Mouse (Mus musculus): Measurements from ENCODE around the gene Mecp2. TPM values are rescaled to one million over a fixed set of nuclear protein-coding genes. Genes with fewer than 3 reads are reported as not detected.

Gene Mecp2
- polyA plus RNA-seq, 1 experiment: 9.2 TPM

GRCm38 (mm10) chrX:74023188-74024049 lies 111.7 kb downstream of the Mecp2 start, which contains the start of gene Irak1:
Gene Irak1, minus strand, starts transcription at chrX:74023918.
- peaks cover 3% of the 10 kb centered on the region for H3K36me3 ChIP-seq (ENCODE audit: control insufficient read depth, insufficient read depth)
- peak; percentile 14 for TF ChIP-seq POLR2AphosphoS2 (IDR thresholded peaks at IDR 0.05; ENCODE audit: insufficient read length, low read depth)
- no peak for TF ChIP-seq MYOD1 (IDR thresholded peaks at IDR 0.05; ENCODE audit: control insufficient read depth in 1 of 3, insufficient read length in 2 of 3, low read depth in 2 of 3)
- TF ChIP-seq POLR2A (IDR thresholded peaks at IDR 0.05; ENCODE audit: insufficient read length, low read depth): peak; percentile 43
- peak within 1 kb of the TSS; percentile 39 for H3K4me3 ChIP-seq
- H3ac ChIP-seq (ENCODE audit: control insufficient read depth, insufficient read length): peak within 1 kb of the TSS; percentile 28
- no peaks in the 10 kb centered on the region for H3K79me2 ChIP-seq (ENCODE audit: control insufficient read depth, insufficient read depth)
- H3K27me3 ChIP-seq (ENCODE audit: control insufficient read depth, insufficient read depth, insufficient read length): no peaks in the 10 kb centered on the region
- H3K4me2 ChIP-seq (ENCODE audit: low read depth): peak within 1 kb of the TSS; percentile 74

DNA sequence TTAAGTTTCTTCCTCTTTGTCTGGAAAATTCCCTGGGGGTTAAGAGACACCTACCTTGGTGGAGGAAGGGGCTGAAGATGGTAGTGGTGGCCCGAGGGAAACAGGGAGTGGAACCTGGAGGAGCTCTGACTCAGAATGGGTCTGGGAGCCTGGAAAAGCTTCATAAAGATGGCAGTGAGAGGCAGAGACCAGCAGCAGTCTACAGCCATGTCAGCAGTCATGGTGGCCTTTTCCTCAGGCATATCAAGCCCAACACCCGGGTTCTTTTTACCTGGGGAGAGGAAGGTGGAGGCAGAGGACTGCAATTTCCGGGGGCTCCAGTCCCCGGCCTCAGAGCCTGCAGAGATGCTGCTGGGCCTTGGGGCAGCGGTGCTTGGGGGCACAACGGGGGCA lies 112.4 kb downstream of the Mecp2 start:
- no peak for TF ChIP-seq E2F4 (IDR thresholded peaks at IDR 0.05; ENCODE audit: insufficient read depth)
- no peak for TF ChIP-seq USF1 (IDR thresholded peaks at IDR 0.05; ENCODE audit: low read depth)
- TF ChIP-seq POLR2A (IDR thresholded peaks at IDR 0.05; ENCODE audit: insufficient read length, low read depth): no peak
- no peak for TF ChIP-seq TCF3 (IDR thresholded peaks at IDR 0.05; ENCODE audit: insufficient read length, low read depth)
- TF ChIP-seq CEBPB (IDR thresholded peaks at IDR 0.05; ENCODE audit: insufficient read depth, poor library complexity, severe bottlenecking): no peak
- no peak for TF ChIP-seq MAX (IDR thresholded peaks at IDR 0.05; ENCODE audit: low read depth)
- TF ChIP-seq REST (IDR thresholded peaks at IDR 0.05; ENCODE audit: insufficient read depth, insufficient read length): no peak
- TF ChIP-seq SRF (IDR thresholded peaks at IDR 0.05; ENCODE audit: control insufficient read depth, insufficient read length, low read depth): no peak
- no peak for TF ChIP-seq MYOD1 (IDR thresholded peaks at IDR 0.05; ENCODE audit: control insufficient read depth in 1 of 3, insufficient read length in 2 of 3, low read depth in 2 of 3)
- no peak for TF ChIP-seq TCF12 (IDR thresholded peaks at IDR 0.05; ENCODE audit: insufficient read depth, poor library complexity, severe bottlenecking)
- no peak for TF ChIP-seq POLR2AphosphoS2 (IDR thresholded peaks at IDR 0.05; ENCODE audit: insufficient read length, low read depth)
- no peak for TF ChIP-seq MYOG (IDR thresholded peaks at IDR 0.05; ENCODE audit: control insufficient read depth in 1 of 3, insufficient read depth in 1 of 3, insufficient read length in 2 of 3, low read depth in 2 of 3)
- H3K4me3 ChIP-seq: peak overlapping the region; percentile 39
- H3K79me2 ChIP-seq (ENCODE audit: control insufficient read depth, insufficient read depth): no peaks in the 10 kb centered on the region
- peaks cover 3% of the 10 kb centered on the region for H3K36me3 ChIP-seq (ENCODE audit: control insufficient read depth, insufficient read depth)
- H3K27me3 ChIP-seq (ENCODE audit: control insufficient read depth, insufficient read depth, insufficient read length): no peaks in the 10 kb centered on the region
- peak overlapping the region; percentile 28 for H3ac ChIP-seq (ENCODE audit: control insufficient read depth, insufficient read length)
- peak overlapping the region; percentile 54 for H3K4me2 ChIP-seq (ENCODE audit: low read depth)

DNA sequence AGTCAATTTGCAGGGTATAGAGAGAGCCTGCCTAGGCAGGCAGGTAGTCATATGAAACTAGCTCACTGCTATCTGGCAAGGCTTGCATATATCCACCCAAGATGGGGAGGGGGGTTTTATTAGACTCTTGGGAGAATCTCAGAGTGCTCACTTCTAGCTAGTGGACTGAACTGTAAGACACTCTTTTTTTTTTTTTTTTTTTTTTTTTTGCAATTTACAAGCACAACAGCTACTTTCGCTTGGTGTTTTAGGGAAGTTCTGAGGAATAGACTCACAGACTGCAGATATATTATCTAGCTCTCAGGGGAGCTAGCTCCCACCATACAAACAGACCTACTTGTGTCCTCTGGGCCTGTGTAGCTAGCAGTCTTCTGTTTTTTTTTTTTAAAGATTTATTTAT lies 120.6 kb downstream of the Mecp2 start:
- no peaks in the 10 kb centered on the region for H3K79me2 ChIP-seq (ENCODE audit: control insufficient read depth, insufficient read depth)
- H3K36me3 ChIP-seq (ENCODE audit: control insufficient read depth, insufficient read depth): peaks cover 2% of the 10 kb centered on the region
- H3ac ChIP-seq (ENCODE audit: control insufficient read depth, insufficient read length): no peak overlapping the region
- H3K4me2 ChIP-seq (ENCODE audit: low read depth): no peak overlapping the region
- no peak for TF ChIP-seq CEBPB (IDR thresholded peaks at IDR 0.05; ENCODE audit: insufficient read depth, poor library complexity, severe bottlenecking)
- H3K4me3 ChIP-seq: no peak overlapping the region
- H3K27me3 ChIP-seq (ENCODE audit: control insufficient read depth, insufficient read depth, insufficient read length): no peaks in the 10 kb centered on the region

DNA sequence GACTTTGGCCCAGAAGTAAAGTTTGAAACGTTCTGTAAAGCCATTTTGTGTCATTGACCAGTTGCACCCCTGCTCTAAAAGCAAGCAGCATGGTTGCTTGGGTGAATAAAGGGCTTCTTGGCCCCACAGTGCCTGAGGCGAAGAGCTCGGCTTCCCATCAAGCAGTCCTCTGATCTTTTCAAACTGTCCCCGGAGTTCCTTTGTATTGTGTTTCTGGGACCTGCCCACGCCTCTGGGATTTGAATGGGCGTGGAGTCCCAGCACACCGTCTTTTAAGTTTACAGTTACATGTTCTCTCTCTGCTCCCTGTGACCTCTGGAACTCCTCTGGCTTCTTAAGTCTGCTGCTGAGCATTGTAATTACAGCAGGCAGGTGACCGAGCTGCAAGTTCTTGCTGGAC lies 127.1 kb downstream of the Mecp2 start:
- no peak overlapping the region for H3K4me2 ChIP-seq (ENCODE audit: low read depth)
- H3ac ChIP-seq (ENCODE audit: control insufficient read depth, insufficient read length): no peak overlapping the region
- H3K4me3 ChIP-seq: no peak overlapping the region
- TF ChIP-seq SRF (IDR thresholded peaks at IDR 0.05; ENCODE audit: control insufficient read depth, insufficient read length, low read depth) (no peak), TCF12 (IDR thresholded peaks at IDR 0.05; ENCODE audit: insufficient read depth, poor library complexity, severe bottlenecking) (no peak), TCF3 (IDR thresholded peaks at IDR 0.05; ENCODE audit: insufficient read length, low read depth) (no peak), REST (IDR thresholded peaks at IDR 0.05; ENCODE audit: insufficient read depth, insufficient read length) (no peak), MYOG (IDR thresholded peaks at IDR 0.05; ENCODE audit: control insufficient read depth in 1 of 3, insufficient read depth in 1 of 3, insufficient read length in 2 of 3, low read depth in 2 of 3) (no peak), POLR2A (IDR thresholded peaks at IDR 0.05; ENCODE audit: insufficient read length, low read depth) (no peak), MAX (IDR thresholded peaks at IDR 0.05; ENCODE audit: low read depth) (no peak), E2F4 (IDR thresholded peaks at IDR 0.05; ENCODE audit: insufficient read depth) (no peak), MYOD1 (IDR thresholded peaks at IDR 0.05; ENCODE audit: control insufficient read depth in 1 of 3, insufficient read length in 2 of 3, low read depth in 2 of 3) (no peak), CEBPB (IDR thresholded peaks at IDR 0.05; ENCODE audit: insufficient read depth, poor library complexity, severe bottlenecking) (no peak), USF1 (IDR thresholded peaks at IDR 0.05; ENCODE audit: low read depth) (no peak), POLR2AphosphoS2 (IDR thresholded peaks at IDR 0.05; ENCODE audit: insufficient read length, low read depth) (no peak)
- H3K27me3 ChIP-seq (ENCODE audit: control insufficient read depth, insufficient read depth, insufficient read length): no peaks in the 10 kb centered on the region
- H3K79me2 ChIP-seq (ENCODE audit: control insufficient read depth, insufficient read depth): no peaks in the 10 kb centered on the region
- H3K36me3 ChIP-seq (ENCODE audit: control insufficient read depth, insufficient read depth): no peaks in the 10 kb centered on the region

DNA sequence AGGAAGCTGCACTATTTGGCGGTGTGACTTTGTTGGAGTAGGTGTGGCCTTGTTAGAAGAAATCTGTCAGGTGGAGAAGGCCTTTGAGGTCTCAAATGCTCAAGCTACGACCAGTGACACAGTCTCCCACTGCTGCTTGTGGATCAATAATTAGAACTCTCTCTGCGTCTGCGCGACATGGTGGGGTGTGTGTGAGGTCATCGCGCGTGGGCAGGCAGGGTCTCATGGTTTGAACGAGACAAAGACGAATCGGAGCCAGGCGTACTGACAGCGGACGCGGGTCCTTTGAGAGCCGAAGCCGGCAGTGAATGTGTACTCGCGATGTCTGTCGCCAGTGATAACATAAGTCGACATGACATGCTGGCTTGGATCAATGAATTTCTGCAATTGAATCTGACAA lies 128.8 kb downstream of the Mecp2 start:
- no peak overlapping the region for H3K4me2 ChIP-seq (ENCODE audit: low read depth)
- no peak overlapping the region for H3K4me3 ChIP-seq
- H3K79me2 ChIP-seq (ENCODE audit: control insufficient read depth, insufficient read depth): no peaks in the 10 kb centered on the region
- H3K27me3 ChIP-seq (ENCODE audit: control insufficient read depth, insufficient read depth, insufficient read length): no peaks in the 10 kb centered on the region
- TF ChIP-seq MYOG (IDR thresholded peaks at IDR 0.05; ENCODE audit: control insufficient read depth in 1 of 3, insufficient read depth in 1 of 3, insufficient read length in 2 of 3, low read depth in 2 of 3) (no peak), SRF (IDR thresholded peaks at IDR 0.05; ENCODE audit: control insufficient read depth, insufficient read length, low read depth) (no peak), MYOD1 (IDR thresholded peaks at IDR 0.05; ENCODE audit: control insufficient read depth in 1 of 3, insufficient read length in 2 of 3, low read depth in 2 of 3) (no peak)
- no peak overlapping the region for H3ac ChIP-seq (ENCODE audit: control insufficient read depth, insufficient read length)
- no peaks in the 10 kb centered on the region for H3K36me3 ChIP-seq (ENCODE audit: control insufficient read depth, insufficient read depth)

All from myocyte (in vitro differentiated cells).